Mouse (Mus musculus) T-helper 1 cell (primary cell): ENCODE results near the gene Gm10100.
"Not testable (repeated sequence)": the region's sequence is repeated elsewhere in the genome, so short reads cannot be mapped to it uniquely, and the experiment has no call there.

Source experiments
- in situ Hi-C: fragments of 300-600 bp; cut with MboI, MseI; formaldehyde crosslinking; loops from one replicate; pipeline ENCODE4 v1.15.1; 2025; ENCODE audit warnings: high pct_unique_total_duplicates

Gene Gm10100

GRCm38 (mm10) chr10:77751254-77751653 is 25.0 kb downstream of the Gm10100 start, which contains the start of gene Gm9736:
Gene Gm9736, minus strand, starts transcription at chr10:77751354.
- in situ Hi-C loops: not testable (repeated sequence)

DNA sequence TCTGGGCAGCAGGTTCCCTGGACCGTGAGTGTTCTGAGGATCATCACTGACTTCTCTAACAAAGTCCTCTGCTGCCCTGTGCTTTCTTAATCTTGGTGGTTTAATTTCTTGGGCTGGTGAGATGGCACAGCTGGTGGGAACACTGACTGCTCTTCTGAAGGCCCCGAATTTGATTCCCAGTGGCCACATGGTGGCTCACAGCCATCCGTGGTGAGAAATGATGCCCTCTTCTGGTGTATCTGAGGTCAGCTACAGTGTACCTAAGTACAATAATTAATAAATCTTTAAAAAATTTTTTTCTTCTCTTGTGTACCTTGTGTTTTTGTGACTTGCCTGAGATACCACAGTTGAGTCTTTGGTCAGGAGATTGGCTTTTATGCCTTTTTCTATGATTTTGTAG is 26.0 kb downstream of the Gm10100 start:
- in situ Hi-C loops: not testable (repeated sequence)

DNA sequence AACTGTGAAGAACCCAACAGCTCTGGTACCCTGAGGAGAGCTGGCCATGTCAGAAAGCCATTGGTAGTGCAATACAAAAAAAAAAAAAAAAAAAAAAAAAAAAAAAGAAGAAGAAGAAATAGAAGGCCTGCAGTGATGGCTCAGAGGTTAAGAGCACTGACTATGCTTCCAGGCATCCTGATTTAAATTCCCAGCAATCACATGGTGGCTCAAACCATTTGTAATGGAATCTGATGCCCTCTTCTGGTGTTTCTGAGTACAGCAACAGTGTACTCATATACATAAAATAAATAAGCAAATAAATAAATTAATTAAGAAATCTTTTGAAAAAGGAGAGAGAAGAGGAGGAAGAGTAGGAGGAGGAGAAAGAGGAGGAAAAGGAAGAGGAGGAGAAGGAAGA is 27.2 kb downstream of the Gm10100 start:
- in situ Hi-C loops: no loop called here

DNA sequence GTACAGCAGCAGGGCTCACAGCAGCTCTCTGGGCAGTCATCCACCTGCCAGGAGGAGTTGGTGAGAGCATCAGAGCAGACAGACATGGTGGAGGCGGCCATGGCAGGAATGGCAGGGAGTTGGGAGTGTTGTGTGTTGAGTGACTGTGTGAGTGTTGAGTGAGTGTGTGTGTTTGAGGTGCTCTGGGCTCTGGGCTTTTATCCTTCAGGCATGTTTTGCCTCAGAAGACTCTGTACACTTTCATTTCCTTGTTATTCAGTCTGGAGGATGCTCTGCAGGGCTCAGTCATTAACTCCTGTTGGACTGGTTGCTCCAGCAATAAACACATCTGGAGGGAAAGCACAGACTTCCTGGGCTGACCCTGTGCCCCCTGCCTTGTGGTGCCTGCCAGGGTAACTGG is 33.3 kb downstream of the Gm10100 start, which contains the start of gene Gm3233:
Gene Gm3233, minus strand, starts transcription at position 101 of the 400 bp plus-strand sequence.
- in situ Hi-C loops: not testable (repeated sequence)

DNA sequence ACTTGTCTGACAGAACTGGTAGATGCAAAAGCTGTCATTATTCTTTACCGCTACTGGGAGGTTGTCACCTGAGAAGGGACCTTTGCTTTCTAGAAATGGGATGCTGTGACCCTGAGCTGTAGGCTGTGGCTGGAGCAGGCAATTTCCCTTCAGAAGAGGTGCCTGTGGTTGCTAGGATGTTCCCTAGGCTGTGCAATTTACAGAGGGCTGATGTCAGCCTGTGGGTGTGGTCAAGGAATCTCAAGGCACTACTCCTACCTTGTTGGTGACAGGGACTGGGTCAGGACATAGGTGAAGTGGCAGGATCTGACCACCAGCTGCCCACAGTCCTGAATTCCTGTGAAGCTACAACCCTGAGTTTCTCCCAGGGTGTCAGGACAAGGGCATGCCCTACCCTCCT is 43.4 kb downstream of the Gm10100 start:
- in situ Hi-C loops: no loop called here

GRCm38 (mm10) chr10:77771225-77771624 is 44.9 kb downstream of the Gm10100 start, which contains the start of gene Gm3238:
Gene Gm3238, minus strand, starts transcription at chr10:77771325.
- in situ Hi-C loops: not testable (repeated sequence)

- in situ Hi-C loops: not testable (repeated sequence)
These were observed 45.9 kb downstream of the Gm10100 start for GRCm38 (mm10) chr10:77772142-77772541.
